Mouse (Mus musculus) spleen, postnatal 10 days (tissue): ENCODE data around the gene Col6a1.
"Not testable (repeated sequence)": the region's sequence is repeated elsewhere in the genome, so short reads cannot be mapped to it uniquely, and the experiment has no call there.

Experiments
- DNase-seq, 2 experiments: peaks; one replicate each; pipeline ENCODE4 v3.0.0; 2021 to 2022; ENCODE audit warnings: low spot score in 2 of 2

The Col6a1 gene

GRCm38 (mm10) chr10:76725682-76726285 lies at the start of gene Col6a1:
Col6a1 (minus strand) TSS chr10:76726168.
- DNase-seq = no peak

GRCm38 (mm10) chr10:76771624-76772023 lies 45.7 kb upstream of the Col6a1 start:
- no peak for DNase-seq

- no peak for DNase-seq
Observed at GRCm38 (mm10) chr10:76771086-76771485, 45.1 kb upstream of the Col6a1 start.

GRCm38 (mm10) chr10:76769581-76769980 lies 43.6 kb upstream of the Col6a1 start:
- no peak for DNase-seq

- DNase-seq = no peak
Observed at GRCm38 (mm10) chr10:76766196-76766595, 40.2 kb upstream of the Col6a1 start.

GRCm38 (mm10) chr10:76764927-76765326 lies 39.0 kb upstream of the Col6a1 start:
- no peak for DNase-seq

- DNase-seq = no peak
Observed at GRCm38 (mm10) chr10:76763016-76763415, 37.0 kb upstream of the Col6a1 start.

- DNase-seq = no peak
Observed at GRCm38 (mm10) chr10:76762411-76762810, 36.4 kb upstream of the Col6a1 start.

GRCm38 (mm10) chr10:76759878-76760277 lies 33.9 kb upstream of the Col6a1 start:
- no peak for DNase-seq

GRCm38 (mm10) chr10:76753640-76754039 lies 27.7 kb upstream of the Col6a1 start:
- DNase-seq = no peak

- not testable (repeated sequence) for DNase-seq
Observed at GRCm38 (mm10) chr10:76744267-76744666, 18.3 kb upstream of the Col6a1 start.

- no peak for DNase-seq
Observed at GRCm38 (mm10) chr10:76736764-76737163, 10.8 kb upstream of the Col6a1 start.

GRCm38 (mm10) chr10:76734979-76735378 lies 9.0 kb upstream of the Col6a1 start:
- DNase-seq = peak; percentile 33 to 74

- no peak for DNase-seq
Observed at GRCm38 (mm10) chr10:76733677-76734068, 7.7 kb upstream of the Col6a1 start.

GRCm38 (mm10) chr10:76732881-76733676 lies 7.1 kb upstream of the Col6a1 start:
- DNase-seq = peak in 1 of 2 experiments; percentile 63

- no peak for DNase-seq
Observed at GRCm38 (mm10) chr10:76732391-76732790, 6.4 kb upstream of the Col6a1 start.

- no peak for DNase-seq
Observed at GRCm38 (mm10) chr10:76731621-76732239, 5.8 kb upstream of the Col6a1 start.

GRCm38 (mm10) chr10:76729631-76730620 lies 4.0 kb upstream of the Col6a1 start:
- no peak for DNase-seq

GRCm38 (mm10) chr10:76728369-76728768 lies 2.4 kb upstream of the Col6a1 start:
- DNase-seq = peak in 1 of 2 experiments; percentile 61

- no peak for DNase-seq
Observed at GRCm38 (mm10) chr10:76727301-76727700, 1.3 kb upstream of the Col6a1 start.

- DNase-seq = no peak
Observed at GRCm38 (mm10) chr10:76726866-76727265, 898 bp upstream of the Col6a1 start.

- DNase-seq = no peak
Observed at GRCm38 (mm10) chr10:76725097-76725496, 871 bp downstream of the Col6a1 start.
